30 mouse cellular contexts compared by ENCODE assay signal in genomic region chr12:25104541-25104940, GRCm38 (mm10). TPM values are rescaled to one million over a fixed set of nuclear protein-coding genes. Genes with fewer than 3 reads are reported as not detected.
DNase-seq lines count a peak whose midpoint lies in the region; ATAC-seq lines count a peak whose summit lies in the region.
"Had no signal": no experiment of that assay in that cellular context is flagged by ENCODE, and none has a peak within 500 bp of the region (broad histone marks: within the 10 kb centered on the region; RNA-seq: fewer than 3 reads in every experiment).

No protein-coding gene starts in this region.

- no peak overlapping the region for H3K4me3 ChIP-seq in hindbrain, embryonic 10.5 days
- H3K4me3 ChIP-seq in hindbrain, embryonic 16.5 days (ENCODE audit: low read length), result no peak overlapping the region
- H3K4me3 ChIP-seq: embryonic facial prominence, embryonic 10.5 days; embryonic facial prominence, embryonic 13.5 days; erythroblast, embryonic 14.5 days; forebrain, embryonic 12.5 days; forebrain, embryonic 15.5 days; heart, adult 2 months; heart, embryonic 10.5 days; heart, embryonic 13.5 days; hindbrain, embryonic 12.5 days; hindbrain, embryonic 15.5 days; intestine, embryonic 15.5 days had no signal

- H3K4me1 ChIP-seq in hindbrain, embryonic 10.5 days (replicated peaks), result peaks cover 34% of the 10 kb centered on the region
- H3K4me1 ChIP-seq in hindbrain, embryonic 16.5 days (ENCODE audit: control insufficient read depth, insufficient read depth, low read depth, low read length), result peaks cover 13% of the 10 kb centered on the region

- no peaks in the 10 kb centered on the region for H3K36me3 ChIP-seq in hindbrain, embryonic 10.5 days
- no peaks in the 10 kb centered on the region for H3K36me3 ChIP-seq in hindbrain, embryonic 16.5 days (ENCODE audit: control insufficient read depth, insufficient read depth, low read length)
- H3K36me3 ChIP-seq: embryonic facial prominence, embryonic 10.5 days; embryonic facial prominence, embryonic 13.5 days; forebrain, embryonic 12.5 days; forebrain, embryonic 15.5 days; heart, embryonic 10.5 days; heart, embryonic 13.5 days; hindbrain, embryonic 12.5 days; hindbrain, embryonic 15.5 days; intestine, embryonic 15.5 days had no signal

- H3K4me2 ChIP-seq in hindbrain, embryonic 16.5 days (ENCODE audit: low read length), result no peak overlapping the region
- H3K4me2 ChIP-seq: embryonic facial prominence, embryonic 13.5 days; forebrain, embryonic 12.5 days; forebrain, embryonic 15.5 days; heart, embryonic 13.5 days; hindbrain, embryonic 12.5 days; hindbrain, embryonic 15.5 days; intestine, embryonic 15.5 days had no signal

- no peak overlapping the region for H3K9ac ChIP-seq in hindbrain, embryonic 16.5 days (ENCODE audit: low read depth, low read length)
- H3K9ac ChIP-seq: embryonic facial prominence, embryonic 13.5 days; forebrain, embryonic 12.5 days; forebrain, embryonic 15.5 days; heart, embryonic 13.5 days; hindbrain, embryonic 12.5 days; hindbrain, embryonic 15.5 days; intestine, embryonic 15.5 days had no signal

- ATAC-seq in hindbrain, embryonic 16.5 days, result no peak
- ATAC-seq: activated CD4-positive, CD25-positive, alpha-beta regulatory T cell, adult 4 months; CD4-positive, CD25-positive, alpha-beta regulatory T cell, adult 4 months; forebrain, embryonic 15.5 days; intestine, embryonic 15.5 days had no signal

- no peaks in the 10 kb centered on the region for H3K9me3 ChIP-seq in hindbrain, embryonic 10.5 days
- no peaks in the 10 kb centered on the region for H3K9me3 ChIP-seq in hindbrain, embryonic 16.5 days (ENCODE audit: control insufficient read depth, low read length)
- H3K9me3 ChIP-seq: embryonic facial prominence, embryonic 10.5 days; embryonic facial prominence, embryonic 13.5 days; forebrain, embryonic 12.5 days; forebrain, embryonic 15.5 days; heart, embryonic 10.5 days; heart, embryonic 13.5 days; hindbrain, embryonic 12.5 days; hindbrain, embryonic 15.5 days; intestine, embryonic 15.5 days had no signal

- peak; percentile 68 for DNase-seq in adrenal gland, adult 2 months
- no peak for DNase-seq in adrenal gland, adult 8-10 months
- no peak for DNase-seq in hindbrain, embryonic 10.5 days (ENCODE audit: low spot score)
- DNase-seq in 3T3-L1 (ENCODE audit: low read depth, low spot score), result peak; percentile 52
- DNase-seq in adrenal gland, postnatal 36 days, result peak; percentile 26 to 51
- no peak for DNase-seq in ovary, postnatal 10 days (ENCODE audit: low spot score)
- DNase-seq: cerebellum, adult 11-12 months; cerebellum, adult 8-10 months; cerebellum, postnatal 10 days; cerebellum, postnatal 36 days; embryo, embryonic 11 days; gastrocnemius, postnatal 10 days; gastrocnemius, postnatal 36 days; heart, adult 2 months; heart, postnatal 14 days; heart, postnatal 4 days; kidney, adult 11 months had no signal

- H3K27ac ChIP-seq in hindbrain, embryonic 10.5 days, result peak overlapping the region; percentile 12; the same call in 1 of the 2 replicates
- no peak overlapping the region for H3K27ac ChIP-seq in hindbrain, embryonic 16.5 days (ENCODE audit: low read depth, low read length)
- H3K27ac ChIP-seq: embryonic facial prominence, embryonic 13.5 days; forebrain, embryonic 12.5 days; forebrain, embryonic 15.5 days; heart, adult 2 months; heart, embryonic 10.5 days; heart, embryonic 13.5 days; hindbrain, embryonic 12.5 days; hindbrain, embryonic 15.5 days; intestine, embryonic 15.5 days had no signal

- H3K27me3 ChIP-seq in hindbrain, embryonic 10.5 days (ENCODE audit: insufficient read depth, poor library complexity, severe bottlenecking), result peaks cover 19% of the 10 kb centered on the region; the same call in 1 of the 2 replicates
- H3K27me3 ChIP-seq in hindbrain, embryonic 16.5 days (replicated peaks; ENCODE audit: control insufficient read depth, insufficient read depth, low read length), result no peaks in the 10 kb centered on the region
- H3K27me3 ChIP-seq: embryonic facial prominence, embryonic 13.5 days; forebrain, embryonic 15.5 days; heart, embryonic 13.5 days; intestine, embryonic 15.5 days had no signal

RNA-seq across cellular contexts. Expression of gene Id2, which starts 7.6 kb away (rescaled TPM):
- total RNA-seq in adrenal gland, adult 2 months (2021), result 100 to 1,000 TPM; 314 to 605 TPM
- 408 and 447 TPM in 2 replicates for polyA plus RNA-seq in adrenal gland, adult 2 months (2012; rRNA removed)
- 100 to 1,000 TPM; 302 to 463 (median 440) TPM for total RNA-seq in adrenal gland, adult 8-10 months (2022)
- 360 and 369 TPM in 2 replicates for polyA plus RNA-seq in hindbrain, embryonic 10.5 days (2016; fragmentation: Nextera tagmentation; extraction: Ambion mirVana)
- 291 and 379 TPM in 2 replicates for polyA plus RNA-seq in hindbrain, embryonic 16.5 days (2015; fragmentation: Nextera tagmentation; extraction: Ambion mirVana)
- 100 to 1,000 TPM; 247 to 491 TPM for total RNA-seq in adrenal gland, postnatal 36 days (2021)
- polyA plus RNA-seq: erythroblast, embryonic 14.5 days had no signal

Comparison
In these comparisons a context has a peak if more than half of its experiments do, and no peak if none do; other contexts are left out.
1. DNase-seq: peak in adrenal gland, adult 2 months (single experiment), 3T3-L1 (single experiment) and adrenal gland, postnatal 36 days (2 of 2); none in adrenal gland, adult 8-10 months (single experiment), hindbrain, embryonic 10.5 days (single experiment) and ovary, postnatal 10 days (single experiment).